Mouse (Mus musculus) myocyte (in vitro differentiated cells): ENCODE results near the gene Itsn1.

Experiments used
- MAX ChIP-seq: IDR thresholded peaks from one replicate; pipeline ENCODE4 v1.6.1; 2011; ENCODE audit warnings: low read depth, mild to moderate bottlenecking, control low read depth
- POLR2A ChIP-seq: IDR thresholded peaks from one replicate; pipeline ENCODE4 v1.6.1; 2011; ENCODE audit warnings: low read depth, mild to moderate bottlenecking, control low read depth, moderate library complexity; ENCODE audit not compliant: insufficient read length

DNA sequence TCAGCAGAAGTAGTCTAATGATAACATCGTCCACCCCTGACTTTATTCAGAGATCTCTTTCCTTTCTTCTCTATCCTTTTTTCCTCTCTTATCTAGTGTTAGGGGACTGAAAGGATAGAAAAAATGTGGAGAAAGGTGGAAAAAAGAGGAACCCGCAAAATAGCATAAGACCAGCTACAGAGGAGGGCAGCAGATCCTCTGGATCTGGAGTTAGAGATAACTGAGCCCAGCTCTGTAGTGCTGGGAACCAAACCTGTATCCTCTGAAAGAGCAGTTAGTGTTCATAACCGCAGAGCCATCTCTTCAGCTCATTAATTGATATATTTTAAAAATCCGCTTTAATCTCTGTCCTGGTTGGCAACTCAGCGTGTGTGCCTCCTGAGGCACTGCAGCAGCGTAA is 84.5 kb downstream of the Itsn1 start:
- TF ChIP-seq POLR2A (no peak), MAX (no peak)
